Mouse (Mus musculus) cortical plate, adult 2 months (tissue): ENCODE measurements around the gene Nr2f6.

Experiments used
- CTCF ChIP-seq: fragments of 200-500 bp; IDR thresholded peaks from 2 replicates; pipeline ENCODE4 v1.5.1; 2011; ENCODE audit warnings: mild to moderate bottlenecking, control low read depth, low read length; ENCODE audit not compliant: insufficient read depth; ENCODE audit errors: extremely low read depth
- POLR2A ChIP-seq: fragments of 200-500 bp; IDR thresholded peaks from 2 replicates; pipeline ENCODE4 v1.6.1; 2011; ENCODE audit warnings: mild to moderate bottlenecking, low read length, control low read depth; ENCODE audit not compliant: insufficient read depth; ENCODE audit errors: extremely low read depth

- no peak for TF ChIP-seq POLR2A
- no peak for TF ChIP-seq CTCF
Observed at GRCm38 (mm10) chr8:71402446-71402964, 20.7 kb upstream of the Nr2f6 start.
